Mouse (Mus musculus) heart, embryonic 16.5 days (tissue): ENCODE results near the gene C1ql3. TPM values are rescaled to one million over a fixed set of nuclear protein-coding genes. Genes with fewer than 3 reads are reported as not detected.
A peak's percentile ranks its signal among the peaks of the same experiment; 100 is the strongest.

ENCODE experiments used
- ATAC-seq: fragments of 200-750 bp; cut with Nextera tagmentation; replicated peaks from 2 replicates; pipeline ENCODE4 v1.8.0; 2017; ENCODE audit warnings: moderate number of reproducible peaks; ENCODE audit not compliant: insufficient read depth, low FRiP score; ENCODE audit errors: extremely low read depth
- H3K27ac ChIP-seq: fragments of 300-500 bp; sonication (generic); 2 replicates; pipeline ENCODE4 v1.5.1; 2014; ENCODE audit warnings: mild to moderate bottlenecking, low read length, control low read depth, moderate library complexity
- H3K27me3 ChIP-seq: fragments of 300-500 bp; sonication (generic); 2 replicates; pipeline ENCODE4 v1.6.1; 2014; ENCODE audit warnings: low read length, mixed read lengths; ENCODE audit not compliant: control insufficient read depth, insufficient read depth
- H3K36me3 ChIP-seq: fragments of 300-500 bp; sonication (generic); 2 replicates; pipeline ENCODE4 v1.6.1; 2014; ENCODE audit not compliant: control insufficient read depth, insufficient read depth
- H3K4me1 ChIP-seq: fragments of 300-500 bp; sonication (generic); 2 replicates; pipeline ENCODE4 v1.6.1; 2014; ENCODE audit warnings: low read length, mixed read lengths; ENCODE audit not compliant: control insufficient read depth, insufficient read depth
- H3K4me2 ChIP-seq: fragments of 300-500 bp; sonication (generic); 2 replicates; pipeline ENCODE4 v1.6.1; 2014; ENCODE audit warnings: low read depth, mild to moderate bottlenecking, control low read depth, low read length
- H3K4me3 ChIP-seq: fragments of 300-500 bp; sonication (generic); 2 replicates; pipeline ENCODE4 v1.5.1; 2014; ENCODE audit warnings: mild to moderate bottlenecking, control low read depth, low read length
- H3K9ac ChIP-seq: fragments of 300-500 bp; sonication (generic); 2 replicates; pipeline ENCODE4 v1.6.1; 2014; ENCODE audit warnings: low read length, control low read depth
- H3K9me3 ChIP-seq: fragments of 300-500 bp; sonication (generic); replicated peaks from 2 replicates; pipeline ENCODE4 v1.6.1; 2016; ENCODE audit warnings: low read length; ENCODE audit not compliant: control insufficient read depth
- WGBS: fragments of 180-500 bp; shearing (Covaris S2); extraction: QIAGEN DNeasy Blood & Tissue Kit; methylation state at CpG from one replicate; pipeline ENCODE4 v1.1.7; 2014; 5-methylcytosine and 5-hydroxymethylcytosine counted together
- polyA plus RNA-seq: library from polyadenylated mRNA; unstranded; fragments of >200 nt; fragmentation: Nextera tagmentation; extraction: Ambion mirVana; gene quantifications from 2 replicates; pipeline ENCODE4 v1.2.1, GENCODE M21; 2015

C1ql3 gene
- polyA plus RNA-seq, 1 experiment from 2014 or later = 0.46 TPM

GRCm38 (mm10) chr2:13010460-13011341 is 905 bp downstream of the C1ql3 start:
- peak; percentile 47; the same call in 1 of the 2 replicates for ATAC-seq
- H3K27me3 ChIP-seq = peaks cover 19% of the 10 kb centered on the region
- H3K9ac ChIP-seq = peak overlapping the region; percentile 71
- H3K9me3 ChIP-seq = no peaks in the 10 kb centered on the region
- peak overlapping the region; percentile 62 for H3K4me3 ChIP-seq
- peaks cover 19% of the 10 kb centered on the region for H3K4me1 ChIP-seq
- H3K4me2 ChIP-seq = peak overlapping the region; percentile 99
- no peak overlapping the region for H3K27ac ChIP-seq
- no peaks in the 10 kb centered on the region for H3K36me3 ChIP-seq
- 1% methylated on average over 75 of the region's 75 CpGs for WGBS

DNA sequence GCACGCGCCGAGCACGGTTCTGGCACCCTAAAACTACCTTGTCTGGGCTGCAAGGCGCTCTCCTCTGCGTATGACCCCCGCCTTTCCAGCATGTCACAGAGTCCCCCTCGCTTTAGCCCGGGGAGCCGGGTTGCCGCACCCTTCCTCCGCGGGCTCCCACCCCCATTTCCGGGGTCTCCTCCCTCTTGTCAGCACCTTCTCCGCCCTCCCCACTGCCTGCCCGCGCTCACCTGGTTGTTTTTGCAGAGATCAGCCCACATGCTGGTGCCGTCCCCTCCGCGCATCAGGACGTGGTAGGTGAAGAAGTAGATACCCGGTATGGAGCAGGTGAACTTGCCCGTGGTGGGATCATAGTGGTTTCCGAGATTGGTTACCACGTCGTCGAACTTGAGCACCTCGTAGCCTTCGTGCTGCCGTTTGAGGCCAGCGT is 1.6 kb downstream of the C1ql3 start:
- WGBS = 2% methylated on average over 31 of the region's 31 CpGs
- peak overlapping the region; percentile 62 for H3K4me3 ChIP-seq
- peak overlapping the region; percentile 99 for H3K4me2 ChIP-seq
- H3K27me3 ChIP-seq = peaks cover 19% of the 10 kb centered on the region
- ATAC-seq = peak; percentile 25; the same call in 1 of the 2 replicates
- H3K9me3 ChIP-seq = no peaks in the 10 kb centered on the region
- H3K9ac ChIP-seq = peak overlapping the region; percentile 71
- H3K36me3 ChIP-seq = no peaks in the 10 kb centered on the region
- peaks cover 19% of the 10 kb centered on the region for H3K4me1 ChIP-seq
- no peak overlapping the region for H3K27ac ChIP-seq

DNA sequence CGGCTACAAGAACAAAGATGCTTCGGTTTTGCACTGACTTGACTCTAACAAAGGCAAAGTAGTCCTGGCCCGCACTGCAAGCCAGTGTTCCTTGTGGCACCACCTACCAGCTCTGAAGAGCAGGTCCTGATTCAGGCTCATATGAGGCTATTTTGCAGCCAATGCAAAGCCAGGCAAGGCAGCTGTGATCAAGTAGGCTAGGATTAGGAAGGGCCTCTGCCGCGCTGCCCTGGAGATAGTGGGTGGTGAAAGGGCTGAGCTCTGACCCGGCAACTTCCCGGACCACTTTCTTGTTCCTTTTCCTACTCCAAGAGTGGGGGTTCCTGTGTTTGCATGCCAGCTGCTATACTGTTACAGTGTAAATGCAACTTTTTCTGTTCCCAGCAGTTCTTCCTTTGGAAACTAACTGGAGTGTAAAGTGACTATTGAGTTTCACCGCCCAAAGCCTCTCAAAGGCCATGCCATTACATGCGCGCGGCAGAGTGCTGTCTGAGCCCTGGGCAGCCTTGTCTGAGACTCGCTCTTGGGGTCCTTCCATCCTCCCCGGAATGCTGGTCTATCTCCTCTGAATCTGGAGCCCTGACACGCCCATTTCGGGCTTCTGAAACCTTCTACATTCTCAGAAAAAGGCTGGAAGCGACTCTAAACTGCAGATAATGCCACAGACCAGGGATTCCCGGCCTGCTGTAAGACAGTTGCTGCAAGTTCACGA is 2.2 kb downstream of the C1ql3 start:
- ATAC-seq = peak; percentile 43; the same call in 1 of the 2 replicates
- Histone ChIP-seq H3K9ac (no peak overlapping the region; the same call in 1 of the 2 replicates), H3K4me3 (peak overlapping the region; percentile 62), H3K27me3 (peaks cover 19% of the 10 kb centered on the region), H3K9me3 (no peaks in the 10 kb centered on the region), H3K36me3 (no peaks in the 10 kb centered on the region), H3K27ac (no peak overlapping the region), H3K4me1 (peaks cover 19% of the 10 kb centered on the region), H3K4me2 (peak overlapping the region; percentile 99)
- WGBS = 16% methylated on average over 18 of the region's 18 CpGs

- Histone ChIP-seq H3K9me3 (no peaks in the 10 kb centered on the region), H3K27ac (no peak overlapping the region), H3K4me2 (no peak overlapping the region), H3K4me1 (peaks cover 19% of the 10 kb centered on the region), H3K9ac (no peak overlapping the region), H3K36me3 (no peaks in the 10 kb centered on the region), H3K4me3 (no peak overlapping the region), H3K27me3 (peaks cover 19% of the 10 kb centered on the region)
- ATAC-seq = no peak
- 55% methylated on average over 1 of the region's 1 CpGs for WGBS
Measured at GRCm38 (mm10) chr2:13008433-13008832, 3.2 kb downstream of the C1ql3 start.

DNA sequence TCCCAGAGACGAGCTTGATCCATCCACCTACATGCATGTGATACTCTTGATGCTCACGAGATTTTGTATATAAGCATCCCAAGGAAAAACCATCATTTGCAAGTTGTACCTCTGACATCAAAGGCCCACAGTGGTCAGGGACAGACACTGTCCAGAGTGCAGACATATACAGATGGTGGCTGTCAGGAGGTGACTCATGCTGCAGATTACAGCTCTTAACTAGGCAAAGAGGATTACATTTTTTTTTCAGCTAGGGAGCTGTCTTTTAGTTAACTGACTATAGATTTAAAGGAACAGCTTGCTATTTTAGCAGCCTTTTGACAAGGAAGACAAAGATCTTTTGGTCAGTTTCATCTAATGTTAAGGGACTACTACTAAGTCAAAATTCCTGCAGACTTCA is 11.6 kb downstream of the C1ql3 start:
- Histone ChIP-seq H3K4me3 (no peak overlapping the region), H3K4me1 (no peaks in the 10 kb centered on the region), H3K9ac (no peak overlapping the region), H3K9me3 (no peaks in the 10 kb centered on the region), H3K4me2 (no peak overlapping the region), H3K36me3 (peaks cover 2% of the 10 kb centered on the region; the same call in 1 of the 2 replicates), H3K27me3 (no peaks in the 10 kb centered on the region), H3K27ac (no peak overlapping the region)
- WGBS = 38% methylated on average over 2 of the region's 2 CpGs
- no peak for ATAC-seq

- WGBS = 76% methylated on average over 4 of the region's 4 CpGs
Measured at GRCm38 (mm10) chr2:12984901-12985732, 26.5 kb downstream of the C1ql3 start.

DNA sequence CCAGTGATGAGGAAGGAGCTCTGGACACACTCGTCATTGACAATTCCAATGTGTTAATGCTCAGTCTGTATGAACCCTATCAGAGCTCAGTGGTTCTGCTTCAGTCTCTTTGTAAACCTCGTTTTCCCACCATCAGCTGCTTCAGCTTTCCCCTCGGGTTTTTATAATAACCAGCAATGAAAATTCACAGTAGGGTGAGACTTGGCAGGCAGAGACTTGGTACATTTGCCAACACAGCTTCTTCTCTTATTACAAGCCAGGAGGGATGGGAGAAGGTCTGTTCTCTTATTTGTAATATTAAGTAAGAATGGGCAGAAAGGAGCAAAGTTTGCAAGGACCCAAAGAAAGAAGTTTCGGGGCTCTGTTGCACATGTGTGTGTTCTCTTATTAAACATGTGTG is 32.8 kb downstream of the C1ql3 start:
- WGBS = 82% methylated on average over 4 of the region's 4 CpGs
- Histone ChIP-seq H3K9ac (no peak overlapping the region), H3K4me1 (peaks cover 7% of the 10 kb centered on the region; the same call in 1 of the 2 replicates), H3K4me3 (no peak overlapping the region), H3K27me3 (no peaks in the 10 kb centered on the region), H3K27ac (no peak overlapping the region), H3K9me3 (no peaks in the 10 kb centered on the region), H3K4me2 (no peak overlapping the region), H3K36me3 (0 out of 2 replicates have a peak, but pooled peaks cover 6% of the 10 kb centered on the region)
- no peak for ATAC-seq

More at GRCm38 (mm10) chr2:12984901-12985732, 26.5 kb downstream of the C1ql3 start:
- no peak overlapping the region for H3K27ac ChIP-seq
- H3K4me2 ChIP-seq = no peak overlapping the region
- H3K36me3 ChIP-seq = 0 out of 2 replicates have a peak, but pooled peaks cover 4% of the 10 kb centered on the region
- no peak overlapping the region for H3K4me3 ChIP-seq
- no peak for ATAC-seq
- H3K9ac ChIP-seq = no peak overlapping the region
- H3K27me3 ChIP-seq = no peaks in the 10 kb centered on the region
- no peaks in the 10 kb centered on the region for H3K9me3 ChIP-seq
- H3K4me1 ChIP-seq = no peaks in the 10 kb centered on the region

DNA sequence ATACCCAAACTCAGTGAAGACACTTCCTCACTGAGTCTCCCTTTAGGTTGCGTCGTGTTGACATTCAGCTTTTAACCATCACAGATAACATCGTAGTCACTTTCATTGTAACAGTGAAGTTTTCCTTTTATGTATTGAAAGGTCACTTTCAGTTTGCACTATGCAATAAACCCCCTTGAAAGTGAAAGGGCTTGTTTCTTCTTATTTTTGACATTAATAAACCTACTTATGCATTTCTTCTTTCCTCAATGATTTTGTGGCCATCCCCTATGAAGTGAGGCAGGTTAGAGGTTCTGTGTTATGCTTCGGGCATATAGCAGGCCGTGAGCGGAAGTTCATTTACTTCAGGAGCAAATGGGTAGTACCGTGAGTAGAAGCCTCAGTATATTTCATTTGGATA is 34.2 kb downstream of the C1ql3 start:
- Histone ChIP-seq H3K4me1 (peaks cover 7% of the 10 kb centered on the region; the same call in 1 of the 2 replicates), H3K9me3 (no peaks in the 10 kb centered on the region), H3K4me2 (no peak overlapping the region), H3K27ac (no peak overlapping the region), H3K9ac (no peak overlapping the region), H3K4me3 (no peak overlapping the region), H3K36me3 (0 out of 2 replicates have a peak, but pooled peaks cover 6% of the 10 kb centered on the region), H3K27me3 (no peaks in the 10 kb centered on the region)
- ATAC-seq = no peak
- WGBS = 82% methylated on average over 7 of the region's 7 CpGs
